Comparison of ENCODE assay signal across 17 mouse cellular contexts in genomic region chr6:105991492-105991891, GRCm38 (mm10).
"Had no signal": no experiment of that assay in that cellular context is flagged by ENCODE, and none has a peak within 500 bp of the region (broad histone marks: within the 10 kb centered on the region; RNA-seq: fewer than 3 reads in every experiment).

No protein-coding gene starts in this region.

- DNase-seq: kidney, adult 2 months; kidney, postnatal 25 days; layer of hippocampus, postnatal 36 days; liver, embryonic 13.5 days; right cerebral cortex, postnatal 4 days; thymus, adult 18-20 months; thymus, postnatal 36 days had no signal

- H3K9ac ChIP-seq: liver, embryonic 13.5 days; midbrain, embryonic 13.5 days; neural tube, embryonic 13.5 days had no signal

- H3K4me1 ChIP-seq: liver, embryonic 13.5 days; midbrain, embryonic 10.5 days; midbrain, embryonic 13.5 days; neural tube, embryonic 13.5 days had no signal

- H3K27me3 ChIP-seq: liver, embryonic 13.5 days; midbrain, embryonic 13.5 days; neural tube, embryonic 13.5 days had no signal

- H3K9me3 ChIP-seq: liver, embryonic 13.5 days; midbrain, embryonic 10.5 days; midbrain, embryonic 13.5 days; neural tube, embryonic 13.5 days had no signal

- H3K36me3 ChIP-seq: liver, embryonic 13.5 days; midbrain, embryonic 10.5 days; midbrain, embryonic 13.5 days; neural tube, embryonic 13.5 days had no signal

- H3K27ac ChIP-seq: kidney, postnatal 0 days; layer of hippocampus, adult 2 months; left cerebral cortex, adult 2 months; liver, embryonic 13.5 days; macrophage; midbrain, embryonic 10.5 days; midbrain, embryonic 13.5 days; neural tube, embryonic 13.5 days had no signal

- H3K4me3 ChIP-seq: layer of hippocampus, adult 2 months; left cerebral cortex, adult 2 months; liver, embryonic 13.5 days; midbrain, embryonic 10.5 days; midbrain, embryonic 13.5 days; myocyte; neural tube, embryonic 13.5 days had no signal

- H3K4me2 ChIP-seq: liver, embryonic 13.5 days; midbrain, embryonic 13.5 days; neural tube, embryonic 13.5 days had no signal

- ATAC-seq: intestine, postnatal 0 days; midbrain, embryonic 13.5 days; midbrain, embryonic 16.5 days had no signal
